Mouse (Mus musculus) CH12.LX (cell line): ENCODE results near the gene Top3a. TPM values are rescaled to one million over a fixed set of nuclear protein-coding genes. Genes with fewer than 3 reads are reported as not detected.

Experiments used
- DNase-seq: peaks from one replicate; pipeline ENCODE4 v3.0.0-alpha.2; 2013; ENCODE audit errors: extremely low read depth
- H3K27ac ChIP-seq: 2 replicates; pipeline ENCODE4 v1.5.1; 2012; ENCODE audit warnings: low read depth, mild to moderate bottlenecking, control low read depth, moderate library complexity; ENCODE audit not compliant: insufficient read depth
- H3K27me3 ChIP-seq: replicated peaks from 2 replicates; pipeline ENCODE3; 2012; ENCODE audit warnings: inconsistent platforms
- H3K36me3 ChIP-seq, 2 experiments: replicated peaks in 1 of 2; 2 replicates each; pipeline versions ENCODE3 to v1.6.1; 2012; ENCODE audit warnings: inconsistent platforms in 1 of 2, low read length in 1 of 2, mild to moderate bottlenecking in 1 of 2, mixed read lengths in 1 of 2, moderate library complexity in 1 of 2; ENCODE audit not compliant: control insufficient read depth in 1 of 2, insufficient read depth in 1 of 2
- H3K4me1 ChIP-seq, 2 experiments: 2 replicates each; pipeline ENCODE4 v1.6.1; 2012; ENCODE audit warnings: inconsistent platforms in 1 of 2, moderate library complexity in 1 of 2; ENCODE audit not compliant: insufficient read depth in 2 of 2, control insufficient read depth in 1 of 2
- H3K4me2 ChIP-seq: 2 replicates; pipeline ENCODE4 v1.6.1; 2012; ENCODE audit warnings: low read depth, mild to moderate bottlenecking, control low read depth; ENCODE audit not compliant: poor library complexity, insufficient read depth, severe bottlenecking
- H3K4me3 ChIP-seq, 3 experiments: fragments of 150-350 bp in 1 of 3; sonication (generic) in 1 of 3; replicated peaks in 1 of 3; 2 replicates each; pipeline versions ENCODE3 to v1.5.1; 2011 to 2012; ENCODE audit warnings: low read depth in 2 of 3, low read length in 2 of 3, mild to moderate bottlenecking in 2 of 3, moderate library complexity in 2 of 3, control low read depth in 1 of 3, improper control_type of control experiment in 1 of 3, inconsistent platforms in 1 of 3, mixed read lengths in 1 of 3; ENCODE audit not compliant: poor library complexity in 1 of 3
- H3K79me2 ChIP-seq: replicated peaks from 2 replicates; pipeline ENCODE4 v1.6.1; 2012; ENCODE audit warnings: mild to moderate bottlenecking, moderate library complexity; ENCODE audit not compliant: control insufficient read depth, poor library complexity, insufficient read depth, severe bottlenecking; ENCODE audit errors: extremely low read depth
- H3K9ac ChIP-seq: 2 replicates; pipeline ENCODE4 v1.6.1; 2012; ENCODE audit warnings: low read depth, mild to moderate bottlenecking, control low read depth, moderate library complexity; ENCODE audit not compliant: insufficient read depth
- H3K9me3 ChIP-seq: replicated peaks from 2 replicates; pipeline ENCODE3; 2012; ENCODE audit warnings: low read length, inconsistent platforms, mixed read lengths
- EP300 ChIP-seq: IDR thresholded peaks from 2 replicates; pipeline ENCODE4 v1.6.1; 2011; ENCODE audit warnings: low read length, improper control_type of control experiment
- GABPA ChIP-seq: IDR thresholded peaks from 2 replicates; pipeline ENCODE4 v1.6.1; 2012; ENCODE audit warnings: low read depth, low read length, improper control_type of control experiment, inconsistent platforms; ENCODE audit not compliant: insufficient replicate concordance
- HCFC1 ChIP-seq: IDR thresholded peaks from 2 replicates; pipeline ENCODE4 v1.6.1; 2012; ENCODE audit warnings: low read depth, mild to moderate bottlenecking, inconsistent platforms, low read length, improper control_type of control experiment
- IRF4 ChIP-seq: IDR thresholded peaks from 2 replicates; pipeline ENCODE4 v1.6.1; 2014; ENCODE audit warnings: low read depth, mild to moderate bottlenecking, inconsistent platforms, low read length, improper control_type of control experiment
- JUN ChIP-seq: IDR thresholded peaks from 2 replicates; pipeline ENCODE4 v1.6.1; 2011; ENCODE audit warnings: low read depth, mild to moderate bottlenecking, low read length, improper control_type of control experiment, moderate library complexity; ENCODE audit not compliant: insufficient read depth
- JUND ChIP-seq: conservative IDR thresholded peaks from 2 replicates; pipeline ENCODE4 v1.6.1; 2011; ENCODE audit warnings: low read depth, low read length, improper control_type of control experiment
- KAT2A ChIP-seq: IDR thresholded peaks from 2 replicates; pipeline ENCODE4 v1.6.1; 2012; ENCODE audit warnings: low read length, improper control_type of control experiment, inconsistent platforms; ENCODE audit not compliant: insufficient replicate concordance
- MAFK ChIP-seq: IDR thresholded peaks from 2 replicates; pipeline ENCODE4 v1.6.1; 2011; ENCODE audit warnings: low read length, improper control_type of control experiment; ENCODE audit not compliant: insufficient replicate concordance
- MAX ChIP-seq: IDR thresholded peaks from 2 replicates; pipeline ENCODE4 v1.6.1; 2011; ENCODE audit warnings: low read length, improper control_type of control experiment
- MAZ ChIP-seq: IDR thresholded peaks from 2 replicates; pipeline ENCODE4 v1.6.1; 2012; ENCODE audit warnings: low read depth, mild to moderate bottlenecking, inconsistent platforms, low read length, improper control_type of control experiment, moderate library complexity
- MEF2A ChIP-seq: IDR thresholded peaks from 2 replicates; pipeline ENCODE4 v1.6.1; 2014; ENCODE audit warnings: low read depth, mild to moderate bottlenecking, inconsistent platforms, low read length, improper control_type of control experiment, borderline replicate concordance
- MYC ChIP-seq: IDR thresholded peaks from 2 replicates; pipeline ENCODE4 v1.6.1; 2011; ENCODE audit warnings: low read depth, mild to moderate bottlenecking, improper control_type of control experiment, low read length
- NRF1 ChIP-seq: IDR thresholded peaks from 2 replicates; pipeline ENCODE4 v1.6.1; 2014; ENCODE audit warnings: low read depth, mild to moderate bottlenecking, inconsistent platforms, low read length, improper control_type of control experiment, moderate library complexity
- POLR2A ChIP-seq: IDR thresholded peaks from 2 replicates; pipeline ENCODE4 v1.6.1; 2011; ENCODE audit warnings: low read depth, mild to moderate bottlenecking, improper control_type of control experiment, low read length
- POLR2AphosphoS2 ChIP-seq: IDR thresholded peaks from 2 replicates; pipeline ENCODE4 v1.6.1; 2011; ENCODE audit warnings: low read depth, low read length, improper control_type of control experiment
- RAD21 ChIP-seq: IDR thresholded peaks from 2 replicates; pipeline ENCODE4 v1.6.1; 2011; ENCODE audit warnings: low read depth, mild to moderate bottlenecking, low read length, improper control_type of control experiment, moderate library complexity
- RCOR1 ChIP-seq: conservative IDR thresholded peaks from 2 replicates; pipeline ENCODE4 v1.6.1; 2012; ENCODE audit warnings: low read depth, mild to moderate bottlenecking, inconsistent platforms, low read length, improper control_type of control experiment
- SIN3A ChIP-seq: IDR thresholded peaks from 2 replicates; pipeline ENCODE4 v1.6.1; 2012; ENCODE audit warnings: low read length, improper control_type of control experiment, inconsistent platforms
- SMC3 ChIP-seq: IDR thresholded peaks from 2 replicates; pipeline ENCODE4 v1.6.1; 2011; ENCODE audit warnings: low read depth, low read length, improper control_type of control experiment
- TCF12 ChIP-seq: IDR thresholded peaks from 2 replicates; pipeline ENCODE4 v1.6.1; 2014; ENCODE audit warnings: low read depth, mild to moderate bottlenecking, inconsistent platforms, low read length, improper control_type of control experiment
- UBTF ChIP-seq: IDR thresholded peaks from 2 replicates; pipeline ENCODE4 v1.6.1; 2012; ENCODE audit warnings: low read depth, mild to moderate bottlenecking, inconsistent platforms, low read length, improper control_type of control experiment, moderate library complexity
- USF1 ChIP-seq: IDR thresholded peaks from 2 replicates; pipeline ENCODE4 v1.6.1; 2014; ENCODE audit warnings: low read depth, mild to moderate bottlenecking, inconsistent platforms, low read length, improper control_type of control experiment
- ZKSCAN1 ChIP-seq: IDR thresholded peaks from 2 replicates; pipeline ENCODE4 v1.6.1; 2012; ENCODE audit warnings: low read depth, inconsistent platforms, low read length, improper control_type of control experiment, borderline replicate concordance
- ZMIZ1 ChIP-seq: IDR thresholded peaks from 2 replicates; pipeline ENCODE4 v1.6.1; 2012; ENCODE audit warnings: low read depth, mild to moderate bottlenecking, inconsistent platforms, low read length, improper control_type of control experiment
- dilution Hi-C: fragments of 300-500 bp; cut with MboI; formaldehyde crosslinking; loops from 2 replicates; pipeline ENCODE4 v1.14.3; 2020; ENCODE audit warnings: low sequenced_read_pairs; ENCODE audit not compliant: extremely low pct_unique_long_range_greater_than_20kb, extremely low pct_ligation_motif_present
- in situ Hi-C: fragments of 300-500 bp; cut with MboI; formaldehyde crosslinking; loops from 3 replicates; pipeline ENCODE4 v1.14.3; 2019; ENCODE audit warnings: low sequenced_read_pairs, low pct_ligation_motif_present, low pct_unique_long_range_greater_than_20kb, mixed read lengths
- polyA plus RNA-seq: library from polyadenylated mRNA; unstranded; fragments of >175 nt; gene quantifications from 2 replicates; pipeline ENCODE4 v1.2.1, GENCODE M21; 2012; ENCODE audit warnings: low read depth; ENCODE audit not compliant: insufficient read length
- total RNA-seq, 2 experiments: library from RNA; depleted of rRNA; stranded (reverse); fragments of 300-350 nt in 1 of 2; fragments of >200 nt in 1 of 2; gene quantifications; 2 replicates each; pipeline ENCODE4 v1.2.3; 2012 to 2014

Top3a gene
- total and polyA plus RNA-seq, 3 experiments, result 19.6 to 43.7 (median 28.8) TPM

DNA sequence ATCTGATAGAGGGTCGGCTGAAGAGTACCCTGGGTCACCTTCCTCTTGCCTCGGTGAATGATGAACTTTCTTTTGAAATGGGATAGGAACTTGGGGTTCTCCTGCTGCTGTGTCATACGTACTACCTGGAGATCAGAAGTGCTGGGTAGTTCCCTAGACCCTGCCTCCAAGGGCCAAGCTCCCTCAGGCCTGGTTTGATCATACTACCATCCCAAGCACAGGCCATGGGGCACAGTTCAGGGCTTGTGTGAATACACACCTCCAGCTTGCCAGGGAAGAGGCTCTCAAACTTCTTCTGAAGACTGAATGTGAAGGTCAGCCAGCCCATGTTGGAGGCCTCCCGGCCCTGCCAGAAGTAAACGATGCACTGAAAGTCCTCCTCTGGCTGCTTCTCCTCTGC, 61.3 kb downstream of the Top3a start:
- H3K4me1 ChIP-seq, result no peaks in the 10 kb centered on the region
- no peak overlapping the region for H3K9ac ChIP-seq
- in situ Hi-C loops, result no loop called here
- H3K9me3 ChIP-seq, result no peaks in the 10 kb centered on the region
- dilution Hi-C loops, result no loop called here
- no peaks in the 10 kb centered on the region for H3K27me3 ChIP-seq
- no peak for DNase-seq
- TF ChIP-seq RAD21 (no peak), TCF12 (no peak), NRF1 (no peak), IRF4 (no peak), POLR2A (no peak), JUN (no peak)
- H3K4me2 ChIP-seq, result no peak overlapping the region
- peaks cover 90 to 97% of the 10 kb centered on the region in 2 experiments for H3K36me3 ChIP-seq
- H3K79me2 ChIP-seq, result no peaks in the 10 kb centered on the region
- H3K27ac ChIP-seq, result no peak overlapping the region
- no peak overlapping the region for H3K4me3 ChIP-seq

DNA sequence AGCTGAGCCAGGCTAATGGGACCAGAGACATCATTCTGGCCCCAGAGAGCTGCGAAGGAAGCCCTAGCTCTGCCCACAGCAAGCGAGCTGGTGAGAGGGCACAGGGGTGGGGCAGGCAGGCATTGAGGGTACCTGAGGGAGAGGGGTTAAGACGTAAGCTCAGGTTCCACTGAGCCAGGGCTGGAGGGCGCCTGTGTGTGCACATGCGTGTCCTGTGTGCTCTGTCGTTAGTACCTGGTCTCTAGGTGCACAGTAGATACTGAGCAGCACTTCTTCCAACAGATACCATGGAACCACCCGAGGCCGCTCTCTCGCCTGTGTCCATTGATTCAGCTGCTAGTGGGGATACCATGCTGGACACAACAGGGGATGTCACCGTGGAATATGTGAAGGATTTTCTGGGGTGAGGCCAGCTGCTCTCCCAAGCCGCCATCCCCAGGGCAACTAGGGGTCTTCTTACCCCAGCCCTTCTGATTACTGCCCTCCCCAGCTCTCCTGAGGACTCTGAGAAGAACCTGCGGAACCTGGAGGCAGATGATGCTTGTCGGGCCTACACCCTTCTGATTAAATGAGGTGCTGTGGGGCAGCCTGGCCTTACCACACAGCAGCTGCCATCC, 64.4 kb downstream of the Top3a start:
- Histone ChIP-seq H3K9me3 (no peaks in the 10 kb centered on the region), H3K4me1 (peaks cover 0 to 5% of the 10 kb centered on the region in 2 experiments; a peak in 1 of 4 replicates), H3K4me3 (no peak overlapping the region)
- in situ Hi-C loops, result no loop called here
- TF ChIP-seq MYC (no peak), MEF2A (no peak), JUND (no peak), ZKSCAN1 (no peak), SMC3 (no peak), MAZ (no peak), MAX (no peak), EP300 (no peak), MAFK (no peak), POLR2AphosphoS2 (no peak), NRF1 (no peak), TCF12 (no peak), HCFC1 (no peak), UBTF (no peak), RCOR1 (no peak), GABPA (no peak), ZMIZ1 (no peak), SIN3A (no peak), KAT2A (no peak), USF1 (no peak)
- TF ChIP-seq, all 38 proteins: peak for 0
- DNase-seq, result no peak
- no peak overlapping the region for H3K27ac ChIP-seq
- no peaks in the 10 kb centered on the region for H3K79me2 ChIP-seq
- peaks cover 88 to 98% of the 10 kb centered on the region in 2 experiments for H3K36me3 ChIP-seq
- no peaks in the 10 kb centered on the region for H3K27me3 ChIP-seq
- no peak overlapping the region for H3K9ac ChIP-seq
- dilution Hi-C loops, result no loop called here
- H3K4me2 ChIP-seq, result no peak overlapping the region
